Mouse (Mus musculus) embryonic fibroblast, embryonic 13.5 days (primary cell): Measurements from ENCODE around the gene Itgam. TPM values are rescaled to one million over a fixed set of nuclear protein-coding genes. Genes with fewer than 3 reads are reported as not detected.

Experiments used
- H3K27ac ChIP-seq: 2 replicates; pipeline ENCODE4 v1.5.1; 2012; ENCODE audit warnings: low read length, control low read depth, inconsistent platforms; ENCODE audit not compliant: insufficient read depth
- H3K4me1 ChIP-seq: 2 replicates; pipeline ENCODE4 v1.6.1; 2011; ENCODE audit warnings: low read length; ENCODE audit not compliant: control insufficient read depth, insufficient read depth
- H3K4me3 ChIP-seq: 2 replicates; pipeline ENCODE4 v1.5.1; 2011; ENCODE audit warnings: mild to moderate bottlenecking, control low read depth, low read length; ENCODE audit not compliant: insufficient read depth
- CTCF ChIP-seq: IDR thresholded peaks from 2 replicates; pipeline ENCODE4 v1.5.1; 2011; ENCODE audit warnings: mild to moderate bottlenecking, control low read depth, low read length, moderate library complexity, borderline replicate concordance; ENCODE audit not compliant: insufficient read depth
- POLR2A ChIP-seq: IDR thresholded peaks from 2 replicates; pipeline ENCODE4 v1.6.1; 2011; ENCODE audit warnings: low read depth, mild to moderate bottlenecking, control low read depth, low read length, moderate library complexity
- polyA plus RNA-seq: library from polyadenylated mRNA; stranded (reverse); fragments of >200 nt; gene quantifications from 2 replicates; pipeline ENCODE4 v1.2.4, GENCODE M21; 2011; ENCODE audit warnings: low read depth; ENCODE audit not compliant: missing spikeins, insufficient read length

Itgam gene
- polyA plus RNA-seq, 1 experiment: 1.8 TPM

DNA sequence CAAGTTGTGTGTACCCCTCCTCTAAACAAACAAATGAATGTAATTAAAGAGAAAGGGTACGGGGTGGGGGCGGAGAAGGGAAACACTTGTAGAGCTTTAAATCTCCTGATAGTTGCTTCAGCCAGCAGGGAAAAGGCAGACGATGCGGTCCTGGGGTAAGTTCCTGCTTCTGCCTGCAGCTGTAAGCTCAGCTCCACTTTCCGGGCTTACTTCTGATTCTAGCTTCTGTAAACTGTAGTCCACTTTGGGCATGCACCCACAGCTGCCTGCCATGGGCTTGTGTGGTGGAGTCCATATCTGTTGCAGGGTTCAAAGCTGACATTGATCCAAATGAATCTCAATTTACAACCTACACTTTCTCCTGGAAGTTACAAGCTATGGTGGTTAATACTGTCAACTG is 9.4 kb upstream of the Itgam start:
- no peak for TF ChIP-seq CTCF
- no peak for TF ChIP-seq POLR2A
- Histone ChIP-seq H3K4me1 (no peaks in the 10 kb centered on the region), H3K4me3 (no peak overlapping the region), H3K27ac (no peak overlapping the region)

DNA sequence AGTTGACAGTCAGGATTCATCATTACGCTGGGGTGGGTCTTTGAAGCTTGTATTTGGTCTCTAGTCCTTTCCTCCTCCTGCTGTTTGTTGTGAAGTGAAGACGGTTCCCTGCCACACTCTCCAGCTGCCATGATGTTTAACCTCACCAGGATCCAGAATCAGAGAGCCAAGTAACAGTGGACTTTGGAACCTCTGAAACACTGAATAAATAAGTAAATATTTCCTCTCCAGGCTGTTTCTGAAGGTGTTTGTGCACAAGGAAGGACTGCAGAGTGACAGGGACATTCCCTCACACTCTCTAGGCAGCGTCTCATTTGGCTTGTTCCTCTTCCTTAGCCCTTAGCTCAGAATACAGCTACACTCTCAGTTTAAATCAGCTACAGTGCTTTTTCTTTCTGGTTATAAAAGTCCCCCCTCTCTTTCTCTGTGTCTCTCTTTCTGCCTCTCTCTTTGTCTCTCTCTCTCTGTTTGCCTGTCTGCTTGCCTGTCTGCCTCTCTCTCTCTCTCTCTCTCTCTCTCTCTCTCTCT is 5.5 kb upstream of the Itgam start:
- no peak overlapping the region for H3K27ac ChIP-seq
- H3K4me1 ChIP-seq: no peaks in the 10 kb centered on the region
- H3K4me3 ChIP-seq: no peak overlapping the region
- no peak for TF ChIP-seq POLR2A
- TF ChIP-seq CTCF: no peak

DNA sequence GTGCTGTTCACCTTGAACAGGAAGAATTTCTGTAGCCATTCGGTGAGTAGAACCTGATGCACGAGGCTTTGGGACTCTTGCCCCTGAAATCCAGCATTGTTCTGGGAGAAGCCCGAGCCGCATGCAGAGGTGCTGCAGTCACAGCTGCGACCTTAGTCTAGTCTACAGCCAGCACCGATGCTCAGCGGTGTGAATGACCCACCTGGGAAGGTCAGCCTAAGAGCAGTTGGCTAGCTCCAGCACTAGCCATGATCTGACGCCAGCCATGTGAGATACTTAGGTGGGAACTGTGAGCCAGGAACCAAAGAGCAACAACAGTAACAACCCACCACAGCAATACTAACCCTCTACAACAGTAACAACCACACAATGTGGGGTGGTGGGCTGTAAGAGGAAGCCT is 4.6 kb upstream of the Itgam start:
- TF ChIP-seq CTCF (no peak), POLR2A (no peak)
- Histone ChIP-seq H3K4me3 (no peak overlapping the region), H3K4me1 (no peaks in the 10 kb centered on the region), H3K27ac (no peak overlapping the region)

DNA sequence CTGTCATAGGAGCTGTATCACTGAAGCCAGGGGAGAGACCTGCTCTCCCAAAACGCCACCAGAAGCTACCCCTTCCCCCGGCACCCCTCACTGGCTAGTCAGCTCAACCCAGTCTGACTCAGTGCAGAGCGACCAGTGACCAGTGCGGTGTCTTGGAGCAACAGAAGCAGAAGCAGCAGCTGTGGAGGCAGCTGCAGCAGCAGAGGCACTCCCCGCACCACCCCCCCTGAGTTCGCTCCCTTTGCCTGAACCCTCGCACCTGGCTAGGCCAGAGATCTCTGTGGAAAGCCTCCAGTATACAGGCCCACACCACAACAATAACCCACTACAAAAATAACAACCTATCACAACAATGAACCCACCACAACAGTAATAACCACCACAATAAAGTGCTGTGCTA is 3.9 kb upstream of the Itgam start:
- Histone ChIP-seq H3K4me3 (no peak overlapping the region), H3K27ac (no peak overlapping the region), H3K4me1 (no peaks in the 10 kb centered on the region)
- no peak for TF ChIP-seq CTCF
- TF ChIP-seq POLR2A: no peak

DNA sequence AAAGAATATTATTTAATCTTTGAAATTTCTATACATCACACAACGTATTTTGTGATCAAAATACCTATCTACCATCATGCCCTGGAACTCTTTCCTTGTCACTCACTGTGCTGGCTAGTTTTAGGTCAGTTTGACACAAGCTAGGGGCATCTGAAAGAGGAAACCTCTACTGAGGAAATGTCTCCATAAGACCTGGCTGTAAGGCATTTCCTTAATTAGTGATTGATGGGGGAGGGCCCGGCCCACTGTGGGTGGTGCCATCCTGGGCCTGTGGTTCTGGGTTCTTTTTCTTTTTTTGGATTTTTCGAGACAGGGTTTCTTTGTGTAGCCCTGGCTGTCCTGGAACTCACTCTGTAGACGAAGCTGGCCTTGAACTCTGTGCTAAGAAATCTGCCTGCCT is 3.3 kb upstream of the Itgam start:
- TF ChIP-seq POLR2A (no peak), CTCF (no peak)

DNA sequence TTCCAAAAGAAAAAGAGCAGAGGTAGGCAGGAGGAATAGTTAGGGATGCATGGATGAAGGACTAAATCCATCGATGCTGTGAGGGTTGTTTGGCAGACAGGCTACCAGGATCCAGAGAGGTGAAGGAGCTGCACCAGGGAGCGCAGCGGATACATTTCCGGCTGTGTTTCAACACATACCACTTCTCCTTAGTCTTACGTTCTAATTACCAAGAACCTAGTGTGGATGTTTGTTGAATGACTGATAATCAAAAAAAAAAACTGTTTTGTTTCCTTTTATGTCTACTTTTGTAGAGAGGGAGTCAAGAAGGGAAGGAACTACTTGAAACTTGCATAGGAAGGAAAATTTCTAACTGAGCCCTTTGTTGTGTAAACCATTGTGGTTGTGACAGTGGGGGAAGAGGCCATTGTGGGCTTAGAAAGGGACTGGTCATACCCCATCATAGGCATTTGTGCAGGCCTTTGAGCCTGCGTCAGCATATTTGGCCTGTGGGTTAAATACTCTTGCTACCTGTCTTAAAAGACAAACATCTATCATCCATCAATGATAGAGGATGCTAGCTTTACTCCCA is 856 bp downstream of the Itgam start:
- TF ChIP-seq CTCF (no peak), POLR2A (no peak)
- no peak overlapping the region for H3K4me3 ChIP-seq
- H3K27ac ChIP-seq: no peak overlapping the region
- no peaks in the 10 kb centered on the region for H3K4me1 ChIP-seq

More for the DNA sequence above, 3.3 kb upstream of the Itgam start:
- H3K27ac ChIP-seq: no peak overlapping the region
- H3K4me3 ChIP-seq: no peak overlapping the region
- H3K4me1 ChIP-seq: no peaks in the 10 kb centered on the region

DNA sequence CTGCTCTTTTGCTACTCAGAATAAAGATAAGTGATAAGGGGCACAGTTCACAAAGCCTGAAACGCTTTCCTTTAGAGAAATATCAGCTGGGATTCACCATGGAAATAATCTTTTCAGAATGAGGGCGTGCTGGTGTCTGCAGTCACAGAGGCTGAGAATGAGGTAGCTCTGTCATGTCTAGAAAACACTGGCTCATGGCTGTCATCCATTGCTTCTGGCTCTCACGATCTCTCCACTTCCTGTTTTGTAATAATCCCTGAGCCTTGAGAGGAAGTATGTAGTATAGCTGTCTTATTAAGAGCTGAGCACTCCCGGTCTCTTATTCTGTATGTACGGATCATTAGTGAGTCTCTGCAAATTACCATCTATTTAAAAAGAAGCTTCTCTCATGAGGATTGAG is 3.1 kb downstream of the Itgam start:
- Histone ChIP-seq H3K27ac (no peak overlapping the region), H3K4me3 (no peak overlapping the region), H3K4me1 (no peaks in the 10 kb centered on the region)
- TF ChIP-seq POLR2A: no peak

DNA sequence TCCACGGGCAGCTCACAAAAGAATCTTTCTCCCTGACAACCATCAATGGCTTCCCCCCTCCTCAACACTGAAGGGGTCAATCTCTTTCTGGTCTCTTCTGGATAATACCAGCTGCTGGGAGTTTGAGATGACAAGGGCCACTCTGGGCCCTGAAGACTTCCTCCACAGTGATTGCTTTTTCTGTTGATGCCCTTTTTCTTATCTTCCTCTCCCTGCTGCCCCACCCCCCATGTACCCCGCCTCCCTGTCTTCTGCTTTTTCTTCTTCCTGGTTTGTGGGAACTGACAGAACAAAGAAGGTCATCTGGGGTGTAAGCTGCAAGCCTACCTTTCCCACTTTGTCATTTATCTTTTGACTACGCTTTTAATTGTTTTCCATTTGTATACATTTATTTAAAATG is 5.4 kb downstream of the Itgam start:
- TF ChIP-seq CTCF (no peak), POLR2A (no peak)

DNA sequence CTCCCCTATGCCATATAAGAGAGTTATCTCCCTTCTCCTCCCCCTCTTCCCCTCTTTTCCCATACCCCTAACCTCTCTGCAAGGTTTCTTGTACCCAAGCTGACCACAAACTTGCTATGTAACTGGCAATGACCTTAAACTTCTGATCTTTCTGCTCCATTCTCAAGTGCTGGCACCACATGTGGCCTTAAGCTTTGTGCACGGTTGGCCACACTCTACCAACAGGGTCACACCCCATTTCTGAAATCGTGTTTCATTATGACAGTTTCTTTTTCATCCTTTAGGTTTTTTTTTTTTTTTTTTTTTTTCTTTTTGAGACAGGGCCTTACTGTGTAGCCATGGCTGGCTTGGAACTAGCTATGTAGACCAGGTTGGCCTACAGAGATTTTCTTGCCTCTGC is 7.4 kb downstream of the Itgam start:
- Histone ChIP-seq H3K4me1 (no peaks in the 10 kb centered on the region), H3K27ac (no peak overlapping the region), H3K4me3 (no peak overlapping the region)
- TF ChIP-seq POLR2A (no peak), CTCF (no peak)

More for the DNA sequence above, 5.4 kb downstream of the Itgam start:
- H3K4me1 ChIP-seq: no peaks in the 10 kb centered on the region
- H3K4me3 ChIP-seq: no peak overlapping the region
- H3K27ac ChIP-seq: no peak overlapping the region

DNA sequence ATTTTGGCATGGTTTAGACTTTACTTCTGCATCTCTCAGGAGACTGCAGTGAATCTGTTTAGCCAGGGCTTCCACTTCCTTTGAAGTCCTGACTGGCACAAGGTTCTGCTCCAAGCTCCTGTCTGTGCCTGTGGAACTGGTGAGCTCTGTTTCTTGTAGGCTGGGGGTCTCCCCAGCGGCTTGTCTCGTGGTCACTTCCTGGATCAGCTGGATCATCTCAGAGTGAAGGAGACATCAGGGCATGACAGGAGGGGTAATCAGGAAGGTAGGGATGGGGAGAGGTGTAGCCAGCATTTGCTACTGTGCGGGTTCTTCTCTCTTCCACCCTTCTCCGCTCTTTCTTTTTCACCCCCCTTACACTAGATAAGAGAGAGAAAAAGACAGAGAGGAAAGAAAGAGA is 9.4 kb downstream of the Itgam start:
- Histone ChIP-seq H3K4me3 (no peak overlapping the region), H3K27ac (no peak overlapping the region), H3K4me1 (no peaks in the 10 kb centered on the region)
- TF ChIP-seq CTCF (no peak), POLR2A (no peak)

DNA sequence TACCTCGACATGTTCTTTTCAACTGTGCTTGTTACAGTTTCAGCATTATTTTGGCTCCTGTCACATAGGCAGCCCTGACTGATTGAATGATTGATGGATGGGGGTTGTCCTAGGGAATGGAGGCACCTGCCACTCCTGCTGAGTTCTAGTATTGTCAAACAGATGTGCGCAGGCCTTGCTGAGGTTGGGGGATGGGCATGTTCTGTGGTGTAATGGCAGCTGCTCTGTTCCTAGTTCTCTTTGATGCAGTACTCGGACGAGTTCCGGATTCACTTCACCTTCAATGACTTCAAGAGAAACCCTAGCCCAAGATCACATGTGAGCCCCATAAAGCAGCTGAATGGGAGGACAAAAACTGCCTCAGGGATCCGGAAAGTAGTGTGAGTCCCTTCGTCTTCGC is 17.6 kb downstream of the Itgam start:
- TF ChIP-seq CTCF (no peak), POLR2A (no peak)
- no peaks in the 10 kb centered on the region for H3K4me1 ChIP-seq
- no peak overlapping the region for H3K27ac ChIP-seq
- no peak overlapping the region for H3K4me3 ChIP-seq
